Mouse (Mus musculus): Measurements from ENCODE around the gene Pramel3. TPM values are rescaled to one million over a fixed set of nuclear protein-coding genes. Genes with fewer than 3 reads are reported as not detected.

Pramel3 gene
- polyA plus RNA-seq (2012; rRNA removed; ENCODE audit: low replicate concordance): not detected in 2 replicates

GRCm38 (mm10) chrX:135302007-135302406 is at the start of gene Pramel3:
Gene Pramel3 (plus strand): TSS chrX:135302307.

Other genes with a start within 250 kb of the Pramel3 start
- not detected in 2 replicates for gene Gm15023, start 124.7 kb upstream of the Pramel3 start, polyA plus RNA-seq (2012; rRNA removed; ENCODE audit: low replicate concordance)
- gene Tceal6, start 91.6 kb upstream of the Pramel3 start, polyA plus RNA-seq (2012; rRNA removed; ENCODE audit: low replicate concordance): not detected in 2 replicates
- not detected in 2 replicates for gene Gm5128, start 71.0 kb downstream of the Pramel3 start, polyA plus RNA-seq (2012; rRNA removed; ENCODE audit: low replicate concordance)
- gene Gm7903, start 131.5 kb downstream of the Pramel3 start, polyA plus RNA-seq (2012; rRNA removed; ENCODE audit: low replicate concordance): not detected in 2 replicates
- not detected in 2 replicates for gene AV320801, start 192.3 kb downstream of the Pramel3 start, polyA plus RNA-seq (2012; rRNA removed; ENCODE audit: low replicate concordance)

All from mammary gland, adult 2 months (tissue).